Mouse (Mus musculus): Measurements from ENCODE around the gene Tapbp.
A peak's percentile ranks its signal among the peaks of the same experiment; 100 is the strongest.
"Not testable (repeated sequence)": the region's sequence is repeated elsewhere in the genome, so short reads cannot be mapped to it uniquely, and the experiment has no call there.

Gene Tapbp

GRCm38 (mm10) chr17:33904835-33905234, 10.9 kb upstream of the Tapbp start, which contains the start of gene Platr17:
TSS of gene Platr17 (plus strand) at chr17:33905135.
- DNase-seq = not testable (repeated sequence)

- peak; percentile 70 for DNase-seq
These were observed 7.2 kb upstream of the Tapbp start for GRCm38 (mm10) chr17:33908331-33909076.

- DNase-seq = peak; percentile 98
These were observed 6.4 kb upstream of the Tapbp start, which contains the start of gene Daxx for GRCm38 (mm10) chr17:33909077-33909868. TSS of gene Daxx (plus strand) at chr17:33909414.

GRCm38 (mm10) chr17:33909869-33910250, 5.8 kb upstream of the Tapbp start:
- DNase-seq = peak; percentile 36

- peak; percentile 21 for DNase-seq
These were observed 5.2 kb upstream of the Tapbp start for GRCm38 (mm10) chr17:33910346-33911051.

GRCm38 (mm10) chr17:33911052-33911812, 4.5 kb upstream of the Tapbp start:
- peak; percentile 29 for DNase-seq

GRCm38 (mm10) chr17:33911813-33912414, 3.8 kb upstream of the Tapbp start:
- peak; percentile 27 for DNase-seq

GRCm38 (mm10) chr17:33913264-33913663, 2.4 kb upstream of the Tapbp start:
- DNase-seq = peak; percentile 24

GRCm38 (mm10) chr17:33913905-33914304, 1.8 kb upstream of the Tapbp start:
- peak; percentile 23 for DNase-seq

GRCm38 (mm10) chr17:33914969-33915391, 719 bp upstream of the Tapbp start:
- peak; percentile 44 for DNase-seq

GRCm38 (mm10) chr17:33916294-33916693, 595 bp downstream of the Tapbp start:
- DNase-seq = peak; percentile 56

- peak; percentile 39 for DNase-seq
These were observed 1.4 kb downstream of the Tapbp start for GRCm38 (mm10) chr17:33916847-33917655.

- no peak for DNase-seq
These were observed 2.1 kb downstream of the Tapbp start for GRCm38 (mm10) chr17:33917656-33918292.

GRCm38 (mm10) chr17:33918293-33919203, 2.8 kb downstream of the Tapbp start:
- peak; percentile 40 for DNase-seq

- peak; percentile 67 for DNase-seq
These were observed 3.9 kb downstream of the Tapbp start for GRCm38 (mm10) chr17:33919351-33920281.

- peak; percentile 88 for DNase-seq
These were observed 4.8 kb downstream of the Tapbp start for GRCm38 (mm10) chr17:33920282-33921097.

GRCm38 (mm10) chr17:33921361-33921760, 5.7 kb downstream of the Tapbp start:
- DNase-seq = no peak
